Mouse (Mus musculus) forebrain, embryonic 12.5 days (tissue): Measurements from ENCODE around the gene Clcnka. TPM values are rescaled to one million over a fixed set of nuclear protein-coding genes. Genes with fewer than 3 reads are reported as not detected.

Experiments
- ATAC-seq: fragments of 200-750 bp; cut with Nextera tagmentation; 2 replicates; pipeline ENCODE4 v1.8.0; 2017; ENCODE audit warnings: moderate TSS enrichment; ENCODE audit not compliant: low FRiP score
- H3K27ac ChIP-seq: fragments of 300-500 bp; sonication (generic); 2 replicates; pipeline ENCODE4 v1.5.1; 2016; ENCODE audit warnings: mild to moderate bottlenecking
- H3K27me3 ChIP-seq: fragments of 300-500 bp; sonication (generic); 2 replicates; pipeline ENCODE4 v1.6.1; 2016; ENCODE audit warnings: mild to moderate bottlenecking
- H3K36me3 ChIP-seq: fragments of 300-500 bp; sonication (generic); replicated peaks from 2 replicates; pipeline ENCODE4 v1.6.1; 2016; ENCODE audit warnings: mild to moderate bottlenecking
- H3K4me1 ChIP-seq: fragments of 300-500 bp; sonication (generic); 2 replicates; pipeline ENCODE4 v1.6.1; 2016
- H3K4me2 ChIP-seq: fragments of 300-500 bp; sonication (generic); 2 replicates; pipeline ENCODE4 v1.6.1; 2016; ENCODE audit warnings: mild to moderate bottlenecking, moderate library complexity
- H3K4me3 ChIP-seq: fragments of 300-500 bp; sonication (generic); replicated peaks from 2 replicates; pipeline ENCODE4 v1.5.1; 2016; ENCODE audit warnings: mild to moderate bottlenecking
- H3K9ac ChIP-seq: fragments of 300-500 bp; sonication (generic); 2 replicates; pipeline ENCODE4 v1.6.1; 2016; ENCODE audit warnings: mild to moderate bottlenecking
- H3K9me3 ChIP-seq: fragments of 300-500 bp; sonication (generic); 2 replicates; pipeline ENCODE4 v1.6.1; 2016
- WGBS: fragments of 180-500 bp; shearing (Covaris S2); methylation state at CpG from one replicate; pipeline ENCODE4 v1.1.7; 2016; 5-methylcytosine and 5-hydroxymethylcytosine counted together
- polyA plus RNA-seq: library from polyadenylated mRNA; unstranded; fragments of >200 nt; fragmentation: Nextera tagmentation; extraction: Ambion mirVana; gene quantifications from 2 replicates; pipeline ENCODE4 v1.2.1, GENCODE M21; 2016

Clcnka gene
- polyA plus RNA-seq, 1 experiment from 2014 or later = not detected

GRCm38 (mm10) chr4:141387933-141388332, 10.6 kb downstream of the Clcnka start:
- Histone ChIP-seq H3K27ac (no peak overlapping the region), H3K4me3 (no peak overlapping the region), H3K4me2 (no peak overlapping the region), H3K4me1 (peaks cover 4% of the 10 kb centered on the region; the same call in 1 of the 2 replicates), H3K36me3 (no peaks in the 10 kb centered on the region), H3K9ac (no peak overlapping the region; the same call in 1 of the 2 replicates), H3K27me3 (peaks cover 43% of the 10 kb centered on the region), H3K9me3 (no peaks in the 10 kb centered on the region)
- 69% methylated on average over 5 of the region's 5 CpGs for WGBS
- no peak for ATAC-seq

GRCm38 (mm10) chr4:141387093-141387784, 11.3 kb downstream of the Clcnka start:
- Histone ChIP-seq H3K36me3 (no peaks in the 10 kb centered on the region), H3K4me3 (no peak overlapping the region), H3K9me3 (no peaks in the 10 kb centered on the region), H3K4me1 (peaks cover 11% of the 10 kb centered on the region), H3K4me2 (no peak overlapping the region), H3K27ac (no peak overlapping the region), H3K27me3 (peaks cover 44% of the 10 kb centered on the region), H3K9ac (no peak overlapping the region)
- WGBS = 17% methylated on average over 5 of the region's 5 CpGs
- ATAC-seq = 0 out of 2 replicates have a peak, but pooled peaks have one; percentile 28

GRCm38 (mm10) chr4:141386150-141386549, 12.4 kb downstream of the Clcnka start:
- Histone ChIP-seq H3K9me3 (no peaks in the 10 kb centered on the region), H3K4me3 (no peak overlapping the region), H3K9ac (no peak overlapping the region), H3K4me2 (no peak overlapping the region), H3K4me1 (peaks cover 13% of the 10 kb centered on the region), H3K27ac (no peak overlapping the region), H3K36me3 (no peaks in the 10 kb centered on the region), H3K27me3 (peaks cover 49% of the 10 kb centered on the region)
- no peak for ATAC-seq
- 74% methylated on average over 7 of the region's 7 CpGs for WGBS

- 0 out of 2 replicates have a peak, but pooled peaks have one; percentile 36 for ATAC-seq
- Histone ChIP-seq H3K4me2 (no peak overlapping the region), H3K36me3 (no peaks in the 10 kb centered on the region), H3K27ac (no peak overlapping the region), H3K4me1 (peaks cover 13% of the 10 kb centered on the region), H3K27me3 (peaks cover 57% of the 10 kb centered on the region), H3K9me3 (no peaks in the 10 kb centered on the region), H3K4me3 (no peak overlapping the region), H3K9ac (no peak overlapping the region)
- 2% methylated on average over 7 of the region's 7 CpGs for WGBS
Measured at GRCm38 (mm10) chr4:141385275-141385674, 13.2 kb downstream of the Clcnka start.

- H3K9me3 ChIP-seq = no peaks in the 10 kb centered on the region
- under 1% methylated on average over 21 of the region's 25 CpGs for WGBS
- peak overlapping the region; percentile 47 for H3K9ac ChIP-seq
- H3K4me1 ChIP-seq = peaks cover 13% of the 10 kb centered on the region
- peaks cover 56% of the 10 kb centered on the region for H3K27me3 ChIP-seq
- no peak overlapping the region for H3K27ac ChIP-seq
- peak overlapping the region; percentile 35 for H3K4me3 ChIP-seq
- no peak for ATAC-seq
- no peaks in the 10 kb centered on the region for H3K36me3 ChIP-seq
- H3K4me2 ChIP-seq = peak overlapping the region; percentile 64
Measured at GRCm38 (mm10) chr4:141382406-141382805, 16.1 kb downstream of the Clcnka start.

- H3K36me3 ChIP-seq = no peaks in the 10 kb centered on the region
- H3K27me3 ChIP-seq = peaks cover 50% of the 10 kb centered on the region
- 62% methylated on average over 8 of the region's 8 CpGs for WGBS
- H3K9me3 ChIP-seq = no peaks in the 10 kb centered on the region
- H3K27ac ChIP-seq = no peak overlapping the region
- peaks cover 13% of the 10 kb centered on the region for H3K4me1 ChIP-seq
- H3K4me2 ChIP-seq = no peak overlapping the region
- no peak overlapping the region for H3K4me3 ChIP-seq
- H3K9ac ChIP-seq = no peak overlapping the region
- ATAC-seq = no peak
Measured at GRCm38 (mm10) chr4:141379674-141380073, 18.9 kb downstream of the Clcnka start.

- no peak overlapping the region for H3K27ac ChIP-seq
- H3K4me2 ChIP-seq = no peak overlapping the region
- H3K9me3 ChIP-seq = no peaks in the 10 kb centered on the region
- peaks cover 9% of the 10 kb centered on the region for H3K4me1 ChIP-seq
- no peak overlapping the region for H3K9ac ChIP-seq
- 98% methylated on average over 5 of the region's 5 CpGs for WGBS
- no peaks in the 10 kb centered on the region for H3K36me3 ChIP-seq
- peaks cover 36% of the 10 kb centered on the region for H3K27me3 ChIP-seq
- H3K4me3 ChIP-seq = no peak overlapping the region
- ATAC-seq = no peak
Measured at GRCm38 (mm10) chr4:141372426-141372825, 26.1 kb downstream of the Clcnka start.

- Histone ChIP-seq H3K4me1 (peaks cover 9% of the 10 kb centered on the region), H3K4me2 (peak within 1 kb of the TSS; percentile 98), H3K27me3 (peaks cover 74% of the 10 kb centered on the region), H3K36me3 (no peaks in the 10 kb centered on the region), H3K9ac (peak within 1 kb of the TSS; percentile 67), H3K9me3 (no peaks in the 10 kb centered on the region), H3K27ac (no peak within 1 kb of the TSS), H3K4me3 (peak within 1 kb of the TSS; percentile 54)
- under 1% methylated on average over 46 of the region's 71 CpGs for WGBS
- ATAC-seq = peak; percentile 57
Measured at GRCm38 (mm10) chr4:141367997-141368791, 30.3 kb downstream of the Clcnka start, which contains the start of gene Fam131c. TSS of gene Fam131c (plus strand) at chr4:141368220.

GRCm38 (mm10) chr4:141365876-141366275, 32.6 kb downstream of the Clcnka start:
- H3K27me3 ChIP-seq = peaks cover 80% of the 10 kb centered on the region
- H3K9me3 ChIP-seq = no peaks in the 10 kb centered on the region
- ATAC-seq = no peak
- no peaks in the 10 kb centered on the region for H3K36me3 ChIP-seq
- H3K4me2 ChIP-seq = no peak overlapping the region
- no peak overlapping the region for H3K9ac ChIP-seq
- no peak overlapping the region for H3K27ac ChIP-seq
- peaks cover 9% of the 10 kb centered on the region for H3K4me1 ChIP-seq
- H3K4me3 ChIP-seq = no peak overlapping the region
- WGBS = 67% methylated on average over 7 of the region's 7 CpGs

- Histone ChIP-seq H3K4me1 (peaks cover 10% of the 10 kb centered on the region), H3K9ac (no peak overlapping the region), H3K27me3 (peaks cover 73% of the 10 kb centered on the region), H3K36me3 (no peaks in the 10 kb centered on the region), H3K27ac (no peak overlapping the region), H3K4me3 (no peak overlapping the region), H3K4me2 (no peak overlapping the region), H3K9me3 (no peaks in the 10 kb centered on the region)
- ATAC-seq = no peak
- WGBS = 57% methylated on average over 8 of the region's 8 CpGs
Measured at GRCm38 (mm10) chr4:141365126-141365525, 33.4 kb downstream of the Clcnka start.

GRCm38 (mm10) chr4:141362937-141363548, 35.5 kb downstream of the Clcnka start:
- Histone ChIP-seq H3K4me2 (no peak overlapping the region), H3K27ac (no peak overlapping the region), H3K4me3 (no peak overlapping the region), H3K36me3 (no peaks in the 10 kb centered on the region), H3K27me3 (peaks cover 53% of the 10 kb centered on the region), H3K4me1 (peaks cover 11% of the 10 kb centered on the region), H3K9ac (no peak overlapping the region), H3K9me3 (no peaks in the 10 kb centered on the region)
- 0 out of 2 replicates have a peak, but pooled peaks have one; percentile 30 for ATAC-seq
- 27% methylated on average over 11 of the region's 11 CpGs for WGBS

GRCm38 (mm10) chr4:141360846-141361245, 37.7 kb downstream of the Clcnka start:
- Histone ChIP-seq H3K9ac (no peak overlapping the region), H3K4me2 (no peak overlapping the region), H3K27ac (no peak overlapping the region), H3K9me3 (no peaks in the 10 kb centered on the region), H3K4me1 (peaks cover 7% of the 10 kb centered on the region), H3K27me3 (peaks cover 31% of the 10 kb centered on the region), H3K4me3 (no peak overlapping the region), H3K36me3 (no peaks in the 10 kb centered on the region)
- ATAC-seq = no peak
- WGBS = 24% methylated on average over 7 of the region's 7 CpGs
